Mouse (Mus musculus): ENCODE results near the gene Eno2.
"Not testable (repeated sequence)": the region's sequence is repeated elsewhere in the genome, so short reads cannot be mapped to it uniquely, and the experiment has no call there.

The Eno2 gene

DNA sequence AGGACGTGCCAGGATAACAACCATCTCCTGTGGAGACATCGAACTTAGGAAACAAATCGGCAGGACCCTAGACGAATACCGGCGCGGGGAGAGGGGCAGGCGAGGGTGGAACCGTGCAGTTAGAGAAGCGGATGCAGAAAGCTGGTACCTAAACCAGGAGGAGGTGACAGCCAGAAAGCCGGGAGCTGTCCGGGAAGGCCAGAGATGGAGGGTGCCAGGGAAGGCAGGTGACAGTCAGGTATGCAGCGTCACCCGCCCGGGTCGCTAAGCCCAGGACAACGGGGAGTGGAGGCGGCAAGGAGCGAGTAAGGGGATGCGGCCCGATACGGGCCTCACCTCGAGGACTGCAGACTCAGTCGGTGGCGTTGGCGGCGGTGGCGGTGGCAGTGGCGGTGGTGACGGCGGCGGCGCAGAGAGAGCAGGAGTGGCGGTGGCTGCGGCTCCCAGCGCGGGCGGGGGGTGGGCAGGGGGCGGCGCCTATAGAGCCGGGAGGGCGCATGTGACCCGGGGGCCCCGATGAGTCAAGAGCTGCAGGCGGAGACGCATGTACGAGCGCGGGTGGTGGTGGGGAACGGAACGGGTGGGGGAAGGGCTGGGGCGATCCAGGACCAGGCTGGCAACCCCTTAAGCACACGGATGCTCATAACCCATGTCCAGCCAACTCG is at the start of gene Eno2:
Gene Eno2 (minus strand): TSS at position 573 of the 665 bp plus-strand sequence.
- DNase-seq (ENCODE audit: low read depth in 1 of 2, low spot score in 2 of 2) = no peak

DNA sequence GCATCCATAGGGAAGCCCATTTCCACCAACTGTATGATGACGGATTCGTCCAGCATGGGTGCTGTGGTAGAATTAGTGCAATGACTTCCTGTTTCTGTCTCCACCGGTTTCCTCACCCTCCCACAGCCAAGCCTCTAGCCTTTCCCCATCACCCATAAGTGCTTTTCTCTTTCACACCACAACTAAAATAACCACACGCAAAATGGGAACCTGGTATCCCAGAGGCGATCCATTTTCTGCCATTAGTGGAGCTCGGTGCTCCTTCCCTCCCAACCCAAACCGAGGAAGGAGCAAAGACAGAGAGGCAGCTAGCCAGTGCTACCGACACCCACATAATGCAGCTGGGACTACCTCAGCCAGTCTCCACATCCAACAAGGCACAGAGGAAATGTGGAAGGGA is 48.5 kb upstream of the Eno2 start:
- no peak for DNase-seq (ENCODE audit: low read depth in 1 of 2, low spot score in 2 of 2)

DNA sequence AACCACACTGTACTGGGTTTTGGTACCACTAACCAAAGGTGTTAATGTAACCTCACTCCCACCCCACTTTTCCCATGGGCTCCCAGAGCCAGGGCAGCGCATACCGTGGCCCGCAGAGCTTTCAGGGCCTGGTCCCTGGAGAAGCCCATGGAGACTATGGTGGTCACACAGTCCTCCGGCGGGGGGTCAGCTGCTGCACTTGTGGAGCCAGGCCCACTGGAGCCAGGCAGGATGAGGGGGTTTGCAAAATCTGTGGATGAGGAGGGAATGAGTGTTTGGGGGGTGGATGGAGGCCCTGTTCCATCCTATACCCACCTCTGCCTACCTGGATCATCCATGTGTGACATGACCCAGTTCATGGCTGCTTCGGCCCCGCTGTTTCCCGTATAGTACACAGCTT is 48.1 kb upstream of the Eno2 start:
- no peak for DNase-seq (ENCODE audit: low read depth in 1 of 2, low spot score in 2 of 2)

DNA sequence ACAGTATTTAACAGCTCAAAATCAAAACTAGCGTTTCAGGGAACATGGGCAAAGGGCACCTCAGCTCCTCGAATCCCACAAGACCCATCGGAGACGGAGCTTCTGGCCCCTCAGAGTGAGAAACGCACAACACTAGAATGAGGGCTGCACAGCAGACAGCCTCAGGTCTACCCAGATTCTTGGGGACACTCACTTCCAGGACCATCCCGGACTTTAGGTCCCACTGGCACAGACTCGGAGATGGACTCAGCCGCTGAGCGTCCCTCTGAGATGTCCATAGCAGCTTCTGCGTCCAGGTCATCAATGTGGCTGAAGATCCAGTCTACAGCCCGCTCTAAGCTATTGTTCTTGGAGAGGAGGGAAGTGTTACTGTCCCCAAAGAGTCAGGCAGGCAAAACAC is 47.7 kb upstream of the Eno2 start:
- DNase-seq (ENCODE audit: low read depth in 1 of 2, low spot score in 2 of 2) = no peak

DNA sequence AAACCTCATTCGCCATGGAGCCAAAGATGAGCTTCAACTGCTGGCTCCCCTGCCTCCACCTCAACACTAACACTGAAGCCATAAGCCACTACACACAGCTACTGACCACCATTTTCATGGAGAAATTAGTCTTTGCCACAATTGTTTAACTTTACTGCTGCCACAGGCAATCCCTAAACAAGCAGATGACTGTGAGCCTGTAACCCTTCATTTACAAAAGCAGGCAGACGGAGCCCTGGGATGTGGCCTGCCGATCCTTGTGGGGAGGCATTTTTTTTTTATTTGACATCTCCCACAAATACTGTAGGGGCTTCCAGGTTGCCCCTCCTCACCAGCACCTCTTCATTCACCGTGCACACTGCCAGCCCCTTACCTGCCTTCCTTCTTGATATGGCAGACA is 47.1 kb upstream of the Eno2 start:
- no peak for DNase-seq (ENCODE audit: low read depth in 1 of 2, low spot score in 2 of 2)

DNA sequence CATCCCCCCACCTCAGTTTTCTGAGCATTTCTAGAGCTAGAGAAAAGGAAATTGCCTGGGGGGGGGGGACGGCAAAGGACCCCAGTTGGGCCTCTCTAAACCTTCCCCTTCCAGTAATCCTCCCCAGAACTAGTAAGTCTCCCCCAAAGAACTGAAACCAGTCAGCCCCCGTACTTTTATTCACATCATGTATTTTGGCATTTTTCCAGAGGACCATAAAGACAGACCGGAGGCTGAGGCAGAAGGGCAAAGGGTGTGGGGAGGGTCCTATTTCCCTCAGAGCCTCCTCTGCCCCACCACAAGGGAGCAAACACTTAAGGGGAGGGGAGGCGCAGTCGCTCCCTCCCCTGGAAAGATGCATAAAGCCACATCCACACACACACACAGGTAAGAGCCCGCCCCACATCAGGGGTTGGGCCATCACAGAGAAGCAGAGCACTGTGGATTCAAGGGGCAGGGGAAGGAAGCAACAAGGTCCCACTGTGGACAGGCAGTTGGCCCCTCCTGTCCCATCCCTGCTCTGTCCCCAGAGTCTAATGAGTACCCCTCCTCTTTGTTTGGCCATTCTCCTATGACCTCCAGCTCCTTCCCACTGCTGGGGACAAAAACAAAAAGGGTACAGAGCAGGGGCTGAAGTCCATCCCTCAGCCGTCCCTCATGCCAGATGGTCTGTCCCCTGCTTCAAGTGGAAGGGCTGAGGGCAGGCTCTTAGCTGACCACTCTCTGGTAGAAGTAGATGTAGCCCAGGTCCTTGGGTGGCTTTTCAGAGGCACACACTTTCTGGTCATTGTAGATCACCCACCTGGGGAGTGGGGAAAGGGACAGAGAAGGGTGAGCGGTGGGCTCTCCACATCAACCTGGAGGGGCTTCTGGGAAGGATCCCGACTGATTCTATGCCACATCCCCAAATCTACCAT is 45.6 kb upstream of the Eno2 start:
- DNase-seq (ENCODE audit: low read depth in 1 of 2, low spot score in 2 of 2) = no peak

DNA sequence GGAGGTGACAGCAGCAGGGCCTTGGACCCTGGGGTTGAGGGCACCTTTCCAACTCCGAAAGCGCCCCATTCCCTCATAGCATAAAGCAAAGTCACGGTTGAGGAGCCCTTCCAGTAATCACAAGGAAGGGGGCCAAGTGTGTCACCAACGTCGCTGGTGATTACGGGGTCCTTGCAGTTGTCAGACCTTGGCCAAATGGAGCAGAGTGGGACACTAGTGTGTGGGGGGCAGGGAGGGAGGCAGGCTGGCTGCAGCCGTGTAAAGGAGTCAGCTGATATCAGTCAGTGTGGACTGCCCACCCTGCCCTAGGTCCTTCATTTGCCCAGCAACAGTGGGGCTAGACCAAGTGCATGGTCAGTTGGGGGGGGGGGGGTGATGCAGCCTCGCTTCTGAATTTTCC is 45.0 kb upstream of the Eno2 start:
- no peak for DNase-seq (ENCODE audit: low read depth in 1 of 2, low spot score in 2 of 2)

DNA sequence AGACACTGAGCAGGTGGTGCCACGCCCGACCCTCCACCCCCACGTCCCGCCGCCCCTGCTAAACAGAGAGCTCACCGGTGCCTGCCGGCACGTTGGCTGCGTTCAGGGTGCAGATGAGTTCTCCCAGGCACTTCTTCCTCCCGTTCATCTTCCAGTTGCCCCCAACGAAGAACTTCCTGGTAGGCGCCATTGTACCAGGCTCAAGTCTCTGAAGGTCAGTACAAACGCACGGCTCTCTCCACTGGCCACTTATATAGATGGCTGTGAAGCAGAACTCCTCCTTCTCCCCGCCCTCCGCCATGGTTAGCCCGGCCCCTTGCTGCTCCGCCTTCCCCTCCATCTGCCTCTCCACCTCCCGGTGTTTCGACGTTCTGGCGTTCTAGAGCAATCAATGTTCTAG is 44.5 kb upstream of the Eno2 start, which contains the start of gene Tpi1:
Gene Tpi1 (minus strand): TSS at position 364 of the 400 bp plus-strand sequence.
- peak; percentile 79 to 85 for DNase-seq (ENCODE audit: low read depth in 1 of 2, low spot score in 2 of 2)

DNA sequence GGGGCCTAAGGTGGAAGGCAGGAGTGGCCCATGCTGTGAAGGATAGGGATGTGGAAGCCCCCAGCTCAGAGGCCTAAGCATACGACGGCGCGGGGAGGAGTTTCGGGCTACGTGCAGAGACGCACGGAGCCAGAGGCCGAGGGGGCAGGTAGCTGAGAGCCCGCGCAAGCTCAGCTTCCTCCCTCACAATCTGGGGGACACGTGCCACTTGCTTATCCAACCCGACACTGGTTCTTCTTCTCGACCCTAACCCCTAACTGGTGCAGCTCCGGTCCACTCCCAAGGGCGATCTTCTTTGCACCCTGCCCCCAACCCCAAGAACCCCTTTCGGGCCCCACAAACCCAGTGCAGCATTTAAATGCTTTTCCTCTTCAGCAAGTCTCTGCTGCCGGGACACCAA is 44.0 kb upstream of the Eno2 start:
- no peak for DNase-seq (ENCODE audit: low read depth in 1 of 2, low spot score in 2 of 2)

DNA sequence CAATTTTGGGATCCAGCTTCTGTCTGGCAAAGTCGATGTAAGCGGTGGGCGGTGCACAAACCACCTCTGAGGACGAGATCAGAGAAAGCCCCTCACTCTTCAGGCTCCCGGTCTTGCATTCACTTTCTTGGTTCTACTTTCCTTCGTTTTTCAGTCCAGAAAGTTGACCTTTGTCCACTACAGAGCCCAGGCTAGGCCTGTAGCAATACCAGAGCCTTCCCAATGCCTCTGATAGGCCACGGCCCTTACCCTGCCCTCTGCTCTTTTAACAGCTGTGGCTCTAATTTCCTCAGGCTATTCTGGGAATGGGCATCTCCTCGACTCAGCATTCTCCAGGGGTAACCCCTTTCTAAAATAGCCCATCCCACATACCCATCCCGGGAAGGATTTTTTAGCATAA is 43.4 kb upstream of the Eno2 start:
- no peak for DNase-seq (ENCODE audit: low read depth in 1 of 2, low spot score in 2 of 2)

DNA sequence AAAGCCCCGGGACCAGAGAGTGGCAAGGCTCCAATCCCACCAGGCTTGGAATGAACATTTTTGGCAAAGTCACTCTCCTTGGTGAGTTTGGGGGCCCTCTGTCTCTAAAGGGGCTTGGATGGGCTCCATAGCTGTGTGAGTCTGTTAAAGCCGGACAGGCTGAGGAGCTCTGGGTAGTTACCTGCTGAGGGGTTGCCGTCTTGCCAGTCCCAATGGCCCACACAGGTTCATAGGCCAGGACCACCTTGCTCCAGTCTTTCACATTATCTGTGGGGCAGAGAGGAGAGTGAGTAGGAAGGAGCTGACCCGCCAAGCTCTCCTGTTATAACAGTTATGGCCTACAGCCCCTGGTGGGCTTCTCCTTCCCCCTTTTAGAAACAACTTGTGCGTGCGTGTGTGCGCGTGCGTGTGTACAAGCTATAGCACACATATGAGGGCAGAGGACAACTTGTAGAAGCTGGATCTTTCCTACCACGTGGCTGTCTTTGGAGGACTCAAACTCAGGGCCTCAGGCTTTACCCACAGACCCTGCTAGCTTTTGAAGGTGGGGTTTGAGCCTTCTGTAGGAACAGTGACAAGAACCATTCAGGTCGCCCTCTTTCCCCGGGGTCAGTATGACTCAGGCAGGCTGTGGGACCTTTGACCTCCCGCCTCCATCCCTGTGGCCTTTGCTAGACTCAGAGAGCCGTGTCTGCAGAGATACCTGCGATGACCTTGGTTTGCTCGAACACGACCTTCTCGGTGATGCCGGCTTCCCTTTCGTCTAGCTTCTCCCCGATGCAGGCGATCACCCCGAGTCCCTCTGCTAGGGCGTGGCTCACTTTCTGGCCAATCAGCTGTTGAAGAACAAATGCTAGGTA is 42.5 kb upstream of the Eno2 start:
- DNase-seq (ENCODE audit: low read depth in 1 of 2, low spot score in 2 of 2) = no peak

DNA sequence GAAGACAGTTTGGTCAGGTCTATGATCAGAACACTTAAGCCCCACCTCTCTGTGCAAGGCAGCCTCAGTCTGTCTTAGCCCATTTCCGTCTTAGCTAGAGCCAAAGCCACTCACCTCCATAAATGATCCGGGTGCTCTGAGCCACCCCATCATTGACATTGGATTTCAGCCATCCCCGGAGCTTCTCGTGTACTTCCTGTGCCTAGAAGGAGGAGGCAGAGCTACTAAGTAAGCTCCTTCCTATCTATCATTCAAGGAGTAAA is 41.9 kb upstream of the Eno2 start:
- no peak for DNase-seq (ENCODE audit: low read depth in 1 of 2, low spot score in 2 of 2)

DNA sequence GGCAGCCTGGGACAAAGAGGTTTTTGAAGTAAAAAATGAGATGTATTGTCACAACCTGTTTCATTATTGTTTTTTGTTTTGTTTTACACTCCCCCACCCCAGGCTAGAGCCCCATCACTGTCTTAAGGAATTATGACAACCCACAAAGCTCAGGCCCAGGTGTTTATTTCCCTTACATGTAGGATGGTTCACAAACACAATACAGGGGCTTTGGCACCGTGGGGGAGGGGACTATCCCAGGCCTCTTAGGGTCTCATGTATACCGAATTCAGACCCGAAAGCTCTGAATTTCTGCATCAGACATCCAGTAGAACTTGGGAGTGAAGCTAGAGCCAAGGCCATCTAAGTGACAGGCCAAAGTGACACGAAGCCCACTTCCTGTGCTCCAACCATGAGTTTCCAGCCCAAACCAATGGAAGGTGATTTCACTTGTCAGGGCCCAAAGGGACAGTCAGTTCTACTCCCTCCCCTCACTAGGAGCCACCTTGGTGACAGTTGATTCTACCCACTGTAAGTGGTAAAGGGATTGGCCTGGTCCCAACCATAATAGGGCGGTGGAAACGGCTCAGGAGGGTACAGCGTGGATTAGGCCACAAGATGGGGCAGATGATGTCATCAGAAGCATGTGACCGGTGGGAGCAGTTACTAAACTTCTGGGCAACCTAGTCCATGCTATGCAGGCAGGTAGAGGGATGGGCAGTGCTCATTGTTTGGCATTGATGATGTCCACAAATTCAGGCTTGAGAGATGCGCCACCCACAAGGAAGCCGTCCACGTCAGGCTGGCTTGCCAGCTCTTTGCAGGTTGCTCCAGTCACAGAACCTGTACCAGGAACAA is 41.3 kb upstream of the Eno2 start:
- not testable (repeated sequence) for DNase-seq (ENCODE audit: low read depth in 1 of 2, low spot score in 2 of 2)

DNA sequence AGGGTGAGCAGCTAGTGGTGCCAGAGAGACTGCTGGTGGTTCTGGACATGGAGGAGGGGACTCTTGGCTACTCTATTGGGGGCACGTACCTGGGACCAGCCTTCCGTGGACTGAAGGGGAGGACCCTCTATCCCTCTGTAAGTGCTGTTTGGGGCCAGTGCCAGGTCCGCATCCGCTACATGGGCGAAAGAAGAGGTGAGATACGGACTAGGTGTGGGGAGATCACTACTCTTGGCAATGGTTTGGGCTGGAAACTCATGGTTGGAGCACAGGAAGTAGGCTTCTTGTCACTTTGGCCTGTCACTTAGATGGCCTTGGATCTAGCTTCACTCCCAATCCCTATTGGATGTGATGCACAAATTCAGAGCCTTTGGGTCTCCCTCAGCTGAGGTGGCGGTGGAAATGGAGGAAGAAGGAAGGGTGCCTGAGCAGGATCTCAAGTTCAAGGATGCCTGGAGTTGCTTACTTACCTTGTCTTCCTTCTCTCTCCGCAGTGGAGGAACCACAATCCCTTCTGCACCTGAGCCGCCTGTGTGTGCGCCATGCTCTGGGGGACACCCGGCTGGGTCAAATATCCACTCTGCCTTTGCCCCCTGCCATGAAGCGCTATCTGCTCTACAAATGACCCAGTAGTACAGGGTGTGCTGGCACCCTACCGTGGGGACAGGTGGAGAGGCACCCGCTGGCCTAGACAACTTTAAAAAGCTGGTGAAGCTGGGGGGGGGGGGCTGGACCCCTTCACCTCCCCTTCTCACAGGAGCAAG is 40.5 kb upstream of the Eno2 start:
- DNase-seq (ENCODE audit: low read depth in 1 of 2, low spot score in 2 of 2) = no peak

DNA sequence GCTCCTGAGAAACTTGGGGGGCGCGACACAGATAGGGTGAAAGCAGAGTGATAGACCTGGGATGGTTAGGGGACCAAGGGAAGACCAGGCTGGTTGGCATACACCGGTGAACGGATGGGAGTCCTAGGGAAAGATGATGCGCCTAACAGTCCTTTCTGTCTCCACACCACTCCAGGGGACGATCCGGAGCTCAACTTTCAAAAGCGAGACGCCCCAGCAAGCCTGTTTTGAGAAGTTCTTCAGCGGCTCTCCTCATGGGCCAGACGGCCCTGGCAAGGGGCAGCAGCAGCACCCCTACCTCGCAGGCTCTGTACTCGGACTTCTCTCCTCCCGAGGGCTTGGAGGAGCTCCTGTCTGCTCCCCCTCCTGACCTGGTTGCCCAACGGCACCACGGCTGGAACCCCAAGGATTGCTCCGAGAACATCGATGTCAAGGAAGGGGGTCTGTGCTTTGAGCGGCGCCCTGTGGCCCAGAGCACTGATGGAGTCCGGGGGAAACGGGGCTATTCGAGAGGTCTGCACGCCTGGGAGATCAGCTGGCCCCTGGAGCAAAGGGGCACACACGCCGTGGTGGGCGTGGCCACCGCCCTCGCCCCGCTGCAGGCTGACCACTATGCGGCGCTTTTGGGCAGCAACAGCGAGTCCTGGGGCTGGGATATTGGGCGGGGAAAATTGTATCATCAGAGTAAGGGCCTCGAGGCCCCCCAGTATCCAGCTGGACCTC is 39.7 kb upstream of the Eno2 start:
- DNase-seq (ENCODE audit: low read depth in 1 of 2, low spot score in 2 of 2) = peak in 1 of 2 experiments; percentile 70

DNA sequence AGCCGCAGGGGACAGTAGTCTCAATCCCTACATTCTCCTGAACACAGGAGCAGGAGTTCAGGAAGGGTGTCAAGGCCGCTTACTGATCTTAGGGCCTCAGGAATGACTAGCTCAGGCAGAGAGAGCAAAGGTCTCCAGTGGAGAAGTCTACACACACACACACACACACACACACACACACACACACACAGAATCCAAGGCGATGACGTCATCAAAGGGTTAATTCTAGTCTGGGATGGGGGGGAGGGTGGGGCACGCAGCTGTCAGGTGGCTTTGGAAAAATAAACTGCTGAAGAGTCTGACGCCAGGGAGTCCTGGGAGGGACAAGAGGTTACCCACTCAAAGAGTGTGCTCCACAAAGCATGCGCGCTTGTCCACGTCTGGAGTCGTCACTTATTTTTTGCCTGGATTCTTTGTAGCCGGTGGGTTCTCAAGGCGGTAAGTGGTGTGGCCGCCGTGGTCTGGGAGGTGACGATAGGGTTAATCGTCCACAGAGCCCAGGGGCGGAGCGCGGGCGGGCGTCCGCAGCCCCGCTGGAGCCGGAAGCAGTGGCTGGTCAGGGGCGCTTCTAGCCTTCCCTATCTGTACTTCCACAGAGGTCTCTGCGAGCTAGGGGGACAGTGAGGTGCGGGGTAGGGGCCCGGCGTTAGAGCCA is 39.0 kb upstream of the Eno2 start, which contains the start of gene Spsb2:
Gene Spsb2 (plus strand): TSS at position 304 of the 655 bp plus-strand sequence.
- no peak for DNase-seq (ENCODE audit: low read depth in 1 of 2, low spot score in 2 of 2)

DNA sequence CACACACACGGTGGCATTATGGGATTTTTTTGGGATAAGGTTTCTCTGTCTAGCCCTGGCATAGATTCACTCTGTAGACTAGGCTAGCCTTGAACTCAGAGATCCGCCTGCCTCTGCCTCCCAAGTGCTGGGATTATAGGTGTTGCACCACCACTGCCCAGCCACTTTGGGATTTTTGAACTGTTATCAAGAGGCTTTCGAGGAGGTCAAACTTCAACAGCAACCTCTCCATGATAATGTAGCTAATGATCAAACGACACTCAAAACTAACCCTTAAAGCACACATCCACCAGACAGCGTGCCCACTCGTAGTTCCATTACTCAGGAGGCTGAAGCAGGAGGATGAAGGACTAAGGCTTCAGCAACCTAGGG is 38.5 kb upstream of the Eno2 start:
- no peak for DNase-seq (ENCODE audit: low read depth in 1 of 2, low spot score in 2 of 2)

DNA sequence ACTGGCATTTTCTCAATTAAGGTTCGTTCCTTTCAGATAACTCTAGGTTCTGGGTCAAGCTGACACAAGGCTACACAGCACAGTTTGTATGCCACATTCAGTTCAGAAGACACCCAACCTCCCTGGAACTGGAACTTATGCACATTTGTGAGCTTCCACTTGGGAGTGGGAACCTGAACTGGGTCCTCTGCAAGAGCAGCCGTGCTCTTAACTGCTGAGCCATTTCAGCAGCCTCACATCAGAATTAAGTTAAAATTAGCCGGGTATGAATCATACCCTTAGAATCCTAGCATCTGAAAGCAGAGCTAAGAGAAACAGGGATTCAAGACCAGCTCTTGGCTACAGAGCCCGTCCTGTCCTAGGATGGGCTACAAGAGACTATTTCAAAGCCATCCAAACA is 37.9 kb upstream of the Eno2 start:
- DNase-seq (ENCODE audit: low read depth in 1 of 2, low spot score in 2 of 2) = no peak
